Mouse (Mus musculus) natural killer cell, adult 2 months (primary cell): ENCODE measurements around the gene Btbd35f26.
"Not testable (repeated sequence)": the region's sequence is repeated elsewhere in the genome, so short reads cannot be mapped to it uniquely, and the experiment has no call there.

Source experiments
- DNase-seq, 2 experiments: peaks; one replicate each; pipeline ENCODE4 v3.0.0; 2022; ENCODE audit warnings: low spot score in 2 of 2

The Btbd35f26 gene

GRCm38 (mm10) chrX:31336154-31336553 is at the start of gene Btbd35f26:
TSS of gene Btbd35f26 (plus strand) at chrX:31336454.
- DNase-seq: not testable (repeated sequence)

GRCm38 (mm10) chrX:31341924-31342323 is 5.7 kb downstream of the Btbd35f26 start:
- DNase-seq: not testable (repeated sequence)

GRCm38 (mm10) chrX:31383818-31384217 is 47.6 kb downstream of the Btbd35f26 start, which contains the start of gene Btbd35f19:
TSS of gene Btbd35f19 (minus strand) at chrX:31383918.
- not testable (repeated sequence) for DNase-seq
